Mouse (Mus musculus) adrenal gland (tissue): ENCODE results near the gene Zdhhc19.

Source experiments
- intact Hi-C: fragments of 180-260 bp; cut with DNase I; formaldehyde crosslinking; loops from one replicate; pipeline ENCODE4 v1.15.1; 2025
- long read RNA-seq, 2 experiments: library from polyadenylated mRNA; unstranded; transcript quantifications; one replicate each; pipeline ENCODE4 v2.0.0; 2020; ENCODE audit warnings: borderline replicate concordance in 1 of 2; ENCODE audit not compliant: insufficient replicate concordance in 1 of 2

The Zdhhc19 gene
- long read RNA-seq, experiment 1, result 0 reads
- long read RNA-seq, experiment 2, result 0 reads

DNA sequence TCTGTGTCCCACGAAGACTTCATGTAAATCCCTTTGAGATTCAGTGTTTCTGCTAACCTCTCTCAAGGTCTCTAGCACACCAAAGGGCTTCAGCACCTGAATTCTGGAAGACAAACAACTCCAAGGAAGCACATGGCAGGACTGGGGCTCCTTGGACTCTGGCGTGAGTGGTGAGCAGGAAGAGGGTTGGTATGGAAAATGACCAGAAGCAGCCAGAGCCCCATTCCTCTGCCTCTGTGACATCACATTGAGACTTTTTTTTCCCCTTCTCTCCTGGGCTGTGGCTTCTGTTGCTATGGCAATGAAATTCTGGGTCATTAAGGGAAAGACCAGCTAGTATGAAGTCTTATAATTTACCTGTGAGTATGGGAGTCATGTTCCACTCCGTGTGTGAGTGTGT lies at the start of gene Zdhhc19:
Gene Zdhhc19, plus strand, starts transcription at position 301 of the 400 bp plus-strand sequence.
- intact Hi-C loops, result loop anchor here (10.0 kb wide), 1 partner anchor 381 kb away; no protein-coding TSS in a partner anchor

- intact Hi-C loops, result no loop called here
Measured at GRCm38 (mm10) chr16:32446563-32447138, 49.4 kb upstream of the Zdhhc19 start.

DNA sequence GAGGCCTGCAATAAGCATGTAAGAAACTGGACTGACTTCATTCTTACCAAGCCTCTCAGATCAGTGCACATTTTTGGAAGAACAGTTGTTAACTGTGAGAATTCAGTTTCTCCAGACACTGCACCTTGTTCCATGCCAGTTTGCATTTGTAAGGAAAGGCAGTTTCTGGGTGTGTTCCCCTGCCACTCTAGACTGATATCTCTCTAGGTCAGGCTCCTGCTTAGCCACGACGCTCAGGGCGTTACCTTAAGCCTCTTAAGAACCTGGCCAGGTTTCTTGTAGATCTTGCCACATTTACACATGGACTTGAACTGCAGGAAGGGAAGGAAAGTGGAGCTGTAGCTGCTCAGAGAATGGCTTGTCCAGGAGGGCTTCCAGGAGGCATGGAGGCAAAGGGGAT lies 46.4 kb upstream of the Zdhhc19 start:
- intact Hi-C loops, result no loop called here

DNA sequence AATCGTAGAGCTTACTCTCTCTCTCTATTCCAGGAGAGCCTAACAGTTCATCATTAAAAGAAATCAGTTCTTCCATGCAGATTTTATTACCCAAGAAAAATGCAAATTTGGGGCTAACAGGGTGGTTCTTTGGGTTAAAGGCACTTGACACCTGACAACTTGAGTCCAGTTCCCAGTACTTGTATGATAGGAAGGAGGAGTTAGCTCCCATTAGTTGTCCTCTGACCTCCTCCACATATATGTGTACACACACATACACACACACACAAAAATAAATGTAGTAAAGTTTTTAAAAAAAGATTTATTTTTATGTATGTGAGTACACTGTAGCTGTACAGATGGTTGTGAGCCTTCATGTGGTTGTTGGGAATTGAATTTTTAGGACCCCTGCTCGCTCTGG lies 45.9 kb upstream of the Zdhhc19 start:
- intact Hi-C loops, result no loop called here

DNA sequence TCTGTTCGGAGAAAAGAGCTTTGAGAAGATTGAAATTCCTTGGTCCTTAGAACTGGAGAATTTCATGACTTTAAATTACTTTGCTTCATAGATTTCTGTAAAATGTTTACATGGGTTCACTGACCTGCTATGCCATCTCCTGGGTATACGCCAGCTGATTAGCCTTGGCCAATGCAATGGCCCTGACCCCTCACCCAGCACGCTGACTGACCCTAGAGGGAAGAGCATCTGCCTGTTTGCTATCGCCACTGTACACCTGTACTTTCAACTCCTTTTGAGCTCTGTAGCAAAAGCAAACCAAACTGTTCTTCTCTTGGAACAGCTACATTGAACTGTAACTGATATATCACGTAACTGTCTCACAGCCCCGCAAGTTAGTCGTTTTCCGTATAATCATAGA lies 43.0 kb upstream of the Zdhhc19 start:
- intact Hi-C loops, result no loop called here

DNA sequence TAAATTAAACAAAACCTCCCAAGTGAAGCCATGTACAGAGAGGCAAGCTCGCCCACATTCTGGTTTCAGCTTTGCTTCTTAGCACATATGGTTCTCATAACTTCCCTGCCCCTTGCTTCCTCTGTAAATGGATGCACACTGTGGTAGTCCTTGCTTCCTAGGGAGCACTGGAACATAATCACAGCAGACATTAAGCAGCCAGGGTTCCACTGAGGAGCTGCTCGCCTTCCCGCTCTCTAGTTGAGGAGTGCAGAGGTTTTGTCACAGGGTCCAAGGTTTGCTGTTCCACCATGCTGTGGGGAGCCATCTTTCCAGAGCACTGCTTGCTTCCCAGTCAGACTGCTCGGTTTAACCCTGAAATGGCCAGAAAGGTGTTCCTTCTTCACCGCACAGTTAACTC lies 41.4 kb upstream of the Zdhhc19 start:
- intact Hi-C loops, result loop anchor here (5.0 kb wide), 2 partner anchors 32 to 82 kb away; no protein-coding TSS in a partner anchor

DNA sequence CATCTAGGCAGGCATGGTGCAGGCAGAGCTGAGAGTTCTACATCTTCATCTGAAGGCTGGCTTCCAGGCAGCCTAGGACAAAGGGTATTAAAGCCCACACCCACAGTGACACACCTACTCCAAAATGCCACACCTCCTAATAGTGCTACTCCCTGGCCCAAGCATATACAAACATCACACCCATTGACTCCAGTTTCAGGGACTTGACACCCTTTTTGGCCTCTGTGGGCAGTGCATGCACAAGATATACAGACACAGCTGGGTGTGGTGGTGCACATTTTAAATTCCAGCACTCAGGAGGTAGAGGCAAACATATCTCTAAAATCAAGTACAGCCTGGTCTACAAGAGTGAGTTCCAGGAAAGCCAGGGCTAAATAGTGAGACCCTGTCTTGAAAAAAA lies 40.0 kb upstream of the Zdhhc19 start:
- intact Hi-C loops, result loop anchor here (5.0 kb wide), 2 partner anchors 34 to 84 kb away; no protein-coding TSS in a partner anchor

GRCm38 (mm10) chr16:32456761-32457160 lies 39.3 kb upstream of the Zdhhc19 start:
- intact Hi-C loops, result loop anchor here (5.0 kb wide), 2 partner anchors 34 to 84 kb away; no protein-coding TSS in a partner anchor

GRCm38 (mm10) chr16:32457589-32458386 lies 38.3 kb upstream of the Zdhhc19 start:
- intact Hi-C loops, result loop anchor here (5.0 kb wide), 2 partner anchors 35 to 85 kb away; no protein-coding TSS in a partner anchor

DNA sequence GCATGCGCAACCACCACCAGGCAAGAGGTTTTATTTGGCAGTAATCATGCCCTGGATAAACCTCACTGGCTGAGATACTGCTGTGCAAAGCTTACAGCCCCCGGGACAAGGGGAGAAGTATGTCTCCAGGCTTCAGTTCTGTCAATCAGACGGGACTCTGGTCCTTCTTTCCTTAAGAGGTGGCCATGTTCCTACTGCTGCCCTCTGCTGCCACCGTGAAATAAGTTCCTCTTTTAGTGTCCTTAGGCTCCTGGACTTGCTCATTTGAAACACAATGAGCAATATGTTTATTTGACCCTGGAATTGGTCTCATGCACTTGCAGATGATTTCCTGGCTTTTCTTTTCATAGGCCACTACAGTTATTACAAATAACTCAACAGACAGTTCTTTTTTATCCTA lies 35.5 kb upstream of the Zdhhc19 start:
- intact Hi-C loops, result no loop called here

- intact Hi-C loops, result no loop called here
Measured at GRCm38 (mm10) chr16:32461713-32462112, 34.4 kb upstream of the Zdhhc19 start.

DNA sequence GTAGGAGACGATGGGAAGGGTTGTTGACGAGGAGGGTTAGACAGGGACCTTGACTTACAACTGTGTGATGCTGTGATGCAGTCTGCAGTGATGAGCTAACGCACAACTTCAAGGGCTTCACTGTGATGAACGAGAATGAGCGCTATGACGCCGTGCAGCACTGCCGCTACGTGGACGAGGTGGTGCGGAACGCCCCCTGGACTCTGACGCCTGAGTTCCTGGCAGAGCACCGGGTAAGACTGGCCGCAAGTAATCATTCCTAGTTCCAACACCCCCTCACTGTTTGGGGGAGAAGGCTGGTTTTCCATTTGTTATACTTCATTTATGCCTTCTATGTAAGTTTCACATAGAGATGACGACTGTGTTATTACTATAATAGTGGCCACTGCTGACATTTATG lies 33.1 kb upstream of the Zdhhc19 start:
- intact Hi-C loops, result no loop called here

- intact Hi-C loops, result no loop called here
Measured at GRCm38 (mm10) chr16:32463426-32463825, 32.6 kb upstream of the Zdhhc19 start.

DNA sequence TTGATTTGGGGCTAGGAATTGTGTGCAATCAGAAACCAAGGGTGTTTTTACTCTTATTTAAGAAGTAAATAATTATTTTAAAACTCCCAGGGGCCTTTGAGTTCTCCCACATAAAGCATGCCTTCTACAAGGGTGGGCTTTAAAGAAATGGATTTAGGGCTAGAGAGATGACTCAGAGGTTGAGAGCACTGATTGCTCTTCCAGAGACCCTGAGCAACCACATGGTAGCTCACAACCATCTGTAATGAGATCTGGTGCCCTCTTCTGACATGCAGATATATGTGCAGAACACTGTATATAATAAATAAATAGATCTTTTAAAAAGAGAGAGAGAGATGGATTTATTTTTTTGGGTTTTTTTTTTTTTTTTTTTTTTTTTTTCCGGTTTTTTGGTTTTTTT lies 31.2 kb upstream of the Zdhhc19 start:
- intact Hi-C loops, result no loop called here

DNA sequence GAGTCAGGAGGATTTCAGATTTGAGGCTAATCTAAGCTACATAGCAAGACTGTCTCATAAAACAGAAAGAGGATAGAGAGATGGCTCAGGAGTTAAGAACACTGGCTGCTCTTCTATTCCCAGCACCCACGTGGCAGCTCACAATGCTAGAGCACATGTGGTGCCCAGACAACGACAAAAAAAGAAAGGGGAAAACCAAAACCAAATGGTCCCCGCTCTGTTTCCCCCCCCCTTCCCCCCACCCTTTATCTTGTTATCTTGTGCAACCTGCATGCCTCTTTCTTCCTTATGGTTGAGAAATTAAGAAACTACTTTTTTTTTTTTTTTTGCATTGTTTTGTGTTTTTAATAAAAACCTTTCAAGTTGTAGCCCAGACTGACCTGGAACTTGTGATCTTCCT lies 27.6 kb upstream of the Zdhhc19 start:
- intact Hi-C loops, result no loop called here

GRCm38 (mm10) chr16:32469404-32470105 lies 26.5 kb upstream of the Zdhhc19 start:
- intact Hi-C loops, result no loop called here

- intact Hi-C loops, result no loop called here
Measured at GRCm38 (mm10) chr16:32472276-32473015, 23.6 kb upstream of the Zdhhc19 start.

GRCm38 (mm10) chr16:32477315-32477714 lies 18.8 kb upstream of the Zdhhc19 start:
- intact Hi-C loops, result no loop called here

- intact Hi-C loops, result no loop called here
Measured at GRCm38 (mm10) chr16:32479415-32479814, 16.6 kb upstream of the Zdhhc19 start.

DNA sequence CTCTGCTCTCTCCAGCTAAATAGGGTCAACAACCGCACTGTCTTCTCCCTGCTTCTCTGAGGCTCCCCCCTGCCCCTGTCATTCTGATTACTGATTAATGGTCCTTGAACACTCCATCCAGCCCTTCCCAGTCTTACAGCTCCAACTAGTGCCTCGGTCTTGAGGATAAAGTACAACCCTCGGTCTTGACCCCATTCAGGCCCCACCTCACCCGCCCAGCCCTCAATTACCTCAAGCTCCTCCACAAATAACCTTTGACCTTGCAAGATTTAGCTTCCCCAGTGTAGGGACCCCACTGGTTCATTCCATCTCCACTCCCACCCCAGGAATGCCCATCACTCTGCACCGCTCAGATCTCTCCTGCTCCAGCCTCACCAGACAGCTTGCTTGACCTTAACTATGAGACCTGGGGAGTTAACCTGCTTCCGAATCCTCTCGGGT lies 11.6 kb upstream of the Zdhhc19 start:
- intact Hi-C loops, result no loop called here

DNA sequence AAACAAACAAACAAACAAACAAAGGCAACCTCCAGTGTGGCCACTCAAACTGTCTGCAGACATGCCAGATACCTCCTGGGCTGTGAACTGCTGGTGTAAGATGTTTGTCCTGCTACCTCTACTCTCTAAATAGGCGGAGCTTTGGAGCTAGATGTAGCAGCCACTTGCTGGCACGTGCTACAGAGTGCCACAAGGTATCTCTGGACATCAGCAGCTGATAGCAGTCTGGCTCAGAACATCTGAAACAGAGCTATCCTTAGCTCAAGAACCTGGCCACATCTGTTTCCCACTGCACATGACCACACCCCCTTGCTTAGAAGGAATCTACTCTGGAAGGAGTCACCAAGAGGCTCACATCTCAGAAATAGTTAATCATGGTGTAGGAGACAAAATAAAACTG lies 10.9 kb upstream of the Zdhhc19 start:
- intact Hi-C loops, result no loop called here
